Mouse (Mus musculus): ENCODE data around the gene Arl4c.

Gene Arl4c

GRCm38 (mm10) chr1:88668846-88669810 lies 32.9 kb downstream of the Arl4c start:
- in situ Hi-C loops (cut with MboI; ENCODE audit: low pct_unique_long_range_greater_than_20kb in 1 of 2, low sequenced_read_pairs in 2 of 2, unreplicated experiment in 1 of 2) = no loop called here

DNA sequence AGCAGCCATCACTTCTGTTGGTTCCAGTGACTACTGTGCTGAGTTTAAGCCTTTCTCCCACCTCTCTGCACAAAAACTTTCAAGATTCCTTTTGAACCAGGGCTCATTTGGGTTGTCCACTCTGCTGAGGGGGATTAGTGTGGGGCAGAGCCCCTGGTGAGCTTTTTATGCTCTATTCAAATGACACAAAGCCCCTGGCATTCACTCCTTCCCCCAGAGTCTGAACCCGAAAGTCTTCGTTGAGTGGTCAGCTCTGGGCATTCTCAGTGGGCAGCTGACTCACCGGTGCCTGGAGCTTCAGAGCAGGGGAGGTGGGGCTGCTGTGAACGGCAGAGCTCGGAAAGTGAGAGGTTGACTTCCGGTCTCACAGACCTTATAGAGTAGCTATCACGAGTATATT lies 33.7 kb downstream of the Arl4c start:
- in situ Hi-C loops (cut with MboI; ENCODE audit: low pct_unique_long_range_greater_than_20kb in 1 of 2, low sequenced_read_pairs in 2 of 2, unreplicated experiment in 1 of 2) = no loop called here

- in situ Hi-C loops (cut with MboI; ENCODE audit: low pct_unique_long_range_greater_than_20kb in 1 of 2, low sequenced_read_pairs in 2 of 2, unreplicated experiment in 1 of 2) = no loop called here
These were observed 37.4 kb downstream of the Arl4c start for GRCm38 (mm10) chr1:88664623-88665022.

- in situ Hi-C loops (cut with MboI; ENCODE audit: low pct_unique_long_range_greater_than_20kb in 1 of 2, low sequenced_read_pairs in 2 of 2, unreplicated experiment in 1 of 2) = no loop called here
These were observed 39.3 kb downstream of the Arl4c start for GRCm38 (mm10) chr1:88662736-88663135.

DNA sequence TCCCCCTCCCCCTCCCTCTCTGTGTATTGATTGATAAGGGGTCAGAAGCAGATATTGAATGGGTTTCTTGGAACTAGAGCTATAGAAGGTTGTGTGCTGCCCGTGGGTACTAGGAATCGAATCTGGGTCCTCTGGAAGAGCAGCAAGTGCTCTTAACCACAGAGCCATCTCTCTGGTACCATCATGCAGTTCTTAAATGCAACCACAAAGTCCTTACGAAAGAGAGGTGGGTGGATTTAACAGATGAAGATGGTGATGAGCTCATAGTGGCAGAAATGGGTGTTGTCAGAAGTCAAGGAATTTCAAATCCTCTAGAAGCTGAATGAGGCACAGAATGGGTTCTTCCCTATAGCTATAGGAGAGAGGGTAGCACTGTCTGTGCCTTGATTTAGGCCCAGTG lies 40.8 kb downstream of the Arl4c start:
- in situ Hi-C loops (cut with MboI; ENCODE audit: low pct_unique_long_range_greater_than_20kb in 1 of 2, low sequenced_read_pairs in 2 of 2, unreplicated experiment in 1 of 2) = no loop called here

GRCm38 (mm10) chr1:88658290-88658857 lies 43.6 kb downstream of the Arl4c start:
- in situ Hi-C loops (cut with MboI; ENCODE audit: low pct_unique_long_range_greater_than_20kb in 1 of 2, low sequenced_read_pairs in 2 of 2, unreplicated experiment in 1 of 2) = no loop called here

- in situ Hi-C loops (cut with MboI; ENCODE audit: low pct_unique_long_range_greater_than_20kb in 1 of 2, low sequenced_read_pairs in 2 of 2, unreplicated experiment in 1 of 2) = no loop called here
These were observed 45.9 kb downstream of the Arl4c start for GRCm38 (mm10) chr1:88656096-88656480.

DNA sequence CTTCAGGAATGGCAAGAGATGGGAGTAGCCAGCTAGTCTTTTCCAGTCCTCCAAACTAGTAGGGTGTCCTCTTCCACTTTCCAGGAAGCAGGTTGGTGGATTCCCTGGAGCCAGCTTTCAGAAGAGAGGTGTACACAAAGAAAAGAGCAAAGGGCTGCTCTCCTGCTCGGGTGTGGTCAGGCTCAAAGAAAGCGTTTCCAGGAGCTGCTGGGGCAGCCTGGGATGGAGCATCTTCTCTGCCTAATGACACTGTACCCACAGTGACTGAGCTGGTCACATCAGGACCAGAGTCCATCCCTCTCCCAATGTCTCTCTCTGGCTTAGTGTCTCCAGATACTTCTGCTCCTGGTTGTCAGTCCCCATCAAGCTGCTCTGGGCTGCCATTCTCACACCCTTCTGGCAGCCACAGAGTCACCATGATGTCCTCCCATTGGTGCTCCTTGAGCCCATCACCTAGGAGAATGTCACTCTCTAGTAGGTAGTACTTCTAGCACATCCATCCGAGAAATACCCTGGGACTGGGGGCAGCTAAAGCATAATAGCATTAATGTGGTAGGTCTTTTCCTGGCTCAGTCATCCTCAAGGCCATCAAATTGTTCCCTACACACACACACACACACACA lies 46.4 kb downstream of the Arl4c start:
- in situ Hi-C loops (cut with MboI; ENCODE audit: low pct_unique_long_range_greater_than_20kb in 1 of 2, low sequenced_read_pairs in 2 of 2, unreplicated experiment in 1 of 2) = no loop called here

DNA sequence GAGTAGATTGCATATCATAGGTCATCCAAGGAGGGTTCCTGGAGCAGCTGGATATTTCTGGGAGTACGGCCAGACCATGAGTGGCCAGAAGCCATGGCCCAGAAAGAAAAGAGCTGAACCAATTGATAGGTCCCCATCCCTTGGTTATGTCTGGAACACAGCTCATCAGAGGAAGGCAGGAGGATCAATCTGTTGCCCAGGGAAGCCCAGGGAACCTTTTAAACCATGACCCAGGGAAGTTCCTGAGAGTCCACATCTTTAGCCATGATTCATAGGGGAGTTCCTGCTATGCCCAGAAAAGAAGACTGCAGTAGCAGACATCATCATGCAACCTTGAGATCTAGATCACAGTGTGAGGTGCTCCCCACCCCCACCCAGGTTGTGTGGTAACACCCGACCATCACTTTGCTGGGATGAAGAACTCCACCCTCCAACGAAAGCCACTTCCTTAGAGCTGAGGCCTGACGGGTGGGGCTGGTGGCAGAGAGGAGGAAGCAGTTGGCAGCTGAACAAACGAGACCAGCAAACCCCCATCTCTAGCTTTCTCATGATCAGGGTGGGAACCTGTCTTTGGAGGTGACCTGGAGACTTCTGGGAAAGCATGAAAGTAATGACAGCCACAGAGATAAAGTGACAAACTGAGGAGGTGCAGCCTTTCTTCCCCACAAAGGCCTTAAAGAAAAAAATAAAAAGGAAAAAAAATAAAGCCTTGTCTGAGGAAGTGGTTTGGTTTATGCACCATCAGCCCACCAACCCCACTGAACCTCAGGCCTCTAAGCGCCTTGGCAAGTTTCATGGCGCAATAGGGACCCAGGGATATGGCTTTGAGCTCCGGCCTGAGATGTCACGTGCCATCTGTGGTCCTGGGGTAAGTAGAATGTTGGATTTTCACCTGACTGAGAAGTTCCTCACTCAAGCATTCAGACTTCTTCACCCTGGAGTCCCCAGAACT lies 47.2 kb downstream of the Arl4c start:
- in situ Hi-C loops (cut with MboI; ENCODE audit: low pct_unique_long_range_greater_than_20kb in 1 of 2, low sequenced_read_pairs in 2 of 2, unreplicated experiment in 1 of 2) = no loop called here

- in situ Hi-C loops (cut with MboI; ENCODE audit: low pct_unique_long_range_greater_than_20kb in 1 of 2, low sequenced_read_pairs in 2 of 2, unreplicated experiment in 1 of 2) = no loop called here
These were observed 48.2 kb downstream of the Arl4c start for GRCm38 (mm10) chr1:88653614-88654520.

DNA sequence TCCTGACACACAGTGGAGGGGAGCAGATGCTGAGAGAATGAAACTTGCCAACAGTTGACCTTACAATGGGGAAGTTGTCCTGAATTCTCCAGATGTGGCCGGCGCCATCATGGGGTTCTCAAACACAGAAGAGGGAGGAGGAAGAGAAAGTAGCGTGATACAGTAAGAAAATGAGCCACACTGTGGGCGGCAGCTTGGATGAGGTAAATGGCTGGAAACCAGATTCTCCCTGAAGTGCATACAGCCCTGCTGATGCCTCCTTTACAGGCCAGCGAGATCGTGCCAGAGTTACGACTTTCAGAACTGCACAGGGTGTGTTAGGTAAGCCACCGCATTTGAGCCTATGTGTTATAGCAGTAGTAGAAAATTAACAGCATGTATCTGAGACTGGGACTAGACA lies 49.3 kb downstream of the Arl4c start:
- in situ Hi-C loops (cut with MboI; ENCODE audit: low pct_unique_long_range_greater_than_20kb in 1 of 2, low sequenced_read_pairs in 2 of 2, unreplicated experiment in 1 of 2) = no loop called here

GRCm38 (mm10) chr1:88651668-88652067 lies 50.4 kb downstream of the Arl4c start:
- in situ Hi-C loops (cut with MboI; ENCODE audit: low pct_unique_long_range_greater_than_20kb in 1 of 2, low sequenced_read_pairs in 2 of 2, unreplicated experiment in 1 of 2) = no loop called here

DNA sequence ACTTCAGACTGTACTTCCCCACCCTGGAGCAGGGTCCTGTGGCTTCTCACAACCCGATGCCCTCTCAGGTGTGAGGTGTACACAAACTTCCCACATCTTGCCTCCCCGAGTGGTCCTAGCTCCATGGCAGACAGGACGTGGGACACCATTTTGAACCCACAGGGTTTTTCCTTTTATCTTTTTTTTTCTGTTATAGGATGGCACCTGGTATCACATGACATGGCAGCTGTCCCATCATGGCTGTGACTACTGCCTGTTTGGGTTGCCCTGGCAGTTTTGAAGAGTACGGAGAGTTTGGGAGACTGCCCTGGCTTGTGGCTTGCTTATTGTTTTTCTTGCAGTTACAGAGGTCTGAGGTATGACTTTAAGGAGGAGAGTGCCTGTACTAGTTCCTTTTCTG lies 53.3 kb downstream of the Arl4c start:
- in situ Hi-C loops (cut with MboI; ENCODE audit: low pct_unique_long_range_greater_than_20kb in 1 of 2, low sequenced_read_pairs in 2 of 2, unreplicated experiment in 1 of 2) = no loop called here

DNA sequence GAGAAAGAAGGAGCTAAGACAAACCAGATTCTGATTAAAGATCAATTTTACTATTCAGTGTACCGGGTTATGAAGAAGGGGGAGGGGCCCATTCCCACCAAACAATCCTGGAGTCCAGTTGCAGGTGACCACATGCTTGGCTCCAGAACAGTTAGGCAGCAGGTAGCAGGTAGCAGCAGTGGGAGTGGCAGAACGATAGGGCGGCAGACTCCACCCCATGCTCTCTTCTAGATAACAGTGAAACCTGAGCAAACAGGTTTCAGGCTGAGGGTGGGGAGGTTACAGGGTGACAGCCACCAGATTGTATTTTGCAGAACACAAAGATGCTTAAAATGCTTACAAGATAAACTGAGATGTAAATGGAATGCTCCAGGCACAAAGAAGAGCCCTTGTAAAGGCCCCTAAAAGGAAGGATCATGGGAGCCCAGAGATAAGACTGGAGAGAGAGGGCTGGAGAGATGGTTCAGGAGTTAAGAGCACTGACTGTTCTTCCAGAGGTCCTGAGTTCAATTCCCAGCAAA lies 56.4 kb downstream of the Arl4c start:
- in situ Hi-C loops (cut with MboI; ENCODE audit: low pct_unique_long_range_greater_than_20kb in 1 of 2, low sequenced_read_pairs in 2 of 2, unreplicated experiment in 1 of 2) = no loop called here

DNA sequence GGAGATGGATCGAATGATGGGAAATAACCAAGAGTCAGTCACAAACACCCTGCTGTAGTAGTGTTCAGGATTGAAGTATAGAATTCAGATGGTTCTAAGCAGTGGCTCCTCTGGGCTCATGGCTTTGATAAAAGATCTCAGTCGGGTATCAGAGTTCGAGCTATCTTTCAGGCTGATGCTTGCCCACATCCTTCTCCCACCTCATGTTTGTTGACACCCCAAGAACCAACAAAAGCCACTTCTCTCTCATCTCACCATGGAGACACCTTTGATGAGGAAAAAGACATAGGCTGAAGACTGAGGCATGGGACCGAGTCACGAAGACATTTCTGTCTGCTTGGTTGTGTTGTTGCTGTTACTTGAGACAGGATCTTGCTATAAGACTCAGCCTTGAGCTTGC lies 57.6 kb downstream of the Arl4c start:
- in situ Hi-C loops (cut with MboI; ENCODE audit: low pct_unique_long_range_greater_than_20kb in 1 of 2, low sequenced_read_pairs in 2 of 2, unreplicated experiment in 1 of 2) = no loop called here

DNA sequence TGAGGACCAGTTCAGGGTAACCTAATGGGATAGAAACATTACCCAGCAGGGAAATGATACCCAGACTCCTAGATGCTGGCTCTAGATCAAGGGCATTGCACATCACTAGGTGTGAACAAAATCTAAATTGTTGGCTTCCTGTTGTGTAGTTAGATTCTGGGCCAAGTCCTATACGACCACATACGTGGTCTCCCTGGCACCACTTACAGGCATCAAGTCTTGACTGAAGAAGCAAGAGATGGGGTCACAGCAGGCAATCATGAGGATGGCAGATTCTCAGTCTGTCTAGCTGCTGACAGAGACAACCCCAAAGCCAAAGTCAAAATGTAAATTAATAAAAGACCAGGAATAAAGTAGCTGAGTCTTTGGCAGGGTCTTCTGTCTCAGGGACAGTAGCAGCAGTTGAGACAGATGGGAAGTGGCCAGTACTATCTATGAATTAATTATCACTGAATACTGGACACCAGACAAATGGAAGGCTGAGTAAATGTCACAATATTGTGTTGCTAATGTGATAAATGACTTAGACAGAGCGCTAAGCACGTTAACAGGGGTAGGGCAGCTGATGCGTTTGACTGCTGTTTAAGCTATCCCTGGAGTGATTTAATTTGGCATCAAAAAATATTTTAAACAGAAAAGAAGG lies 58.7 kb downstream of the Arl4c start:
- in situ Hi-C loops (cut with MboI; ENCODE audit: low pct_unique_long_range_greater_than_20kb in 1 of 2, low sequenced_read_pairs in 2 of 2, unreplicated experiment in 1 of 2) = no loop called here

- in situ Hi-C loops (cut with MboI; ENCODE audit: low pct_unique_long_range_greater_than_20kb in 1 of 2, low sequenced_read_pairs in 2 of 2, unreplicated experiment in 1 of 2) = no loop called here
These were observed 59.3 kb downstream of the Arl4c start for GRCm38 (mm10) chr1:88642735-88643134.
